Mouse (Mus musculus) left cerebral cortex, adult 18-20 months (tissue): Measurements from ENCODE around the gene Tmem163. TPM values are rescaled to one million over a fixed set of nuclear protein-coding genes. Genes with fewer than 3 reads are reported as not detected.

ENCODE experiments used
- DNase-seq, 2 experiments: peaks; one replicate each; pipeline ENCODE4 v3.0.0; 2021 to 2022; ENCODE audit warnings: low spot score in 2 of 2, mixed read lengths in 1 of 2
- long read RNA-seq, 2 experiments: library from polyadenylated mRNA; stranded (forward); transcript quantifications; one replicate each; pipeline ENCODE4 v2.0.0; 2021
- total RNA-seq, 2 experiments: library from RNA; stranded (reverse); gene quantifications; 2 replicates each; pipeline ENCODE4 v1.2.3; 2021

Gene Tmem163
- total RNA-seq = 10 to 100 TPM; 16.5 to 16.6 TPM
- long read RNA-seq, experiment 1, transcript Tmem163-205 (8 exons, 3,488 nt) = major isoform, 32 of 34 reads
- long read RNA-seq, experiment 1, partial matches to known transcripts = 1 of 34 reads
- long read RNA-seq, experiment 1, other reads (novel, unspliced or antisense) = 1 of 34 reads
- long read RNA-seq, experiment 2, transcript Tmem163-205 (8 exons, 3,488 nt) = major isoform, 29 of 31 reads
- long read RNA-seq, experiment 2, partial matches to known transcripts = 0 of 31 reads
- long read RNA-seq, experiment 2, other reads (novel, unspliced or antisense) = 2 of 31 reads

GRCm38 (mm10) chr1:127679498-127680133 is at the start of gene Tmem163:
Gene Tmem163, minus strand, starts transcription at chr1:127679548.
- DNase-seq = peak; percentile 20 to 38

GRCm38 (mm10) chr1:127729096-127729495 is 49.7 kb upstream of the Tmem163 start, which contains the start of gene Acmsd:
Gene Acmsd, plus strand, starts transcription at chr1:127729413.
- DNase-seq = no peak

- DNase-seq = no peak
Measured at GRCm38 (mm10) chr1:127723596-127723995, 44.2 kb upstream of the Tmem163 start.

- no peak for DNase-seq
Measured at GRCm38 (mm10) chr1:127718290-127718689, 38.9 kb upstream of the Tmem163 start.

- peak in 1 of 2 experiments; percentile 16 for DNase-seq
Measured at GRCm38 (mm10) chr1:127716441-127716840, 37.1 kb upstream of the Tmem163 start.

GRCm38 (mm10) chr1:127706269-127706668 is 26.9 kb upstream of the Tmem163 start:
- DNase-seq = no peak

GRCm38 (mm10) chr1:127702187-127702586 is 22.8 kb upstream of the Tmem163 start:
- no peak for DNase-seq

- no peak for DNase-seq
Measured at GRCm38 (mm10) chr1:127696533-127696932, 17.2 kb upstream of the Tmem163 start.

- no peak for DNase-seq
Measured at GRCm38 (mm10) chr1:127677661-127678580, 1.4 kb downstream of the Tmem163 start.

GRCm38 (mm10) chr1:127677131-127677631 is 2.2 kb downstream of the Tmem163 start:
- DNase-seq = no peak

- DNase-seq = no peak
Measured at GRCm38 (mm10) chr1:127676516-127677099, 2.7 kb downstream of the Tmem163 start.

GRCm38 (mm10) chr1:127676116-127676515 is 3.2 kb downstream of the Tmem163 start:
- DNase-seq = peak; percentile 19 to 22

GRCm38 (mm10) chr1:127675253-127675652 is 4.1 kb downstream of the Tmem163 start:
- no peak for DNase-seq

GRCm38 (mm10) chr1:127673221-127674050 is 5.9 kb downstream of the Tmem163 start:
- no peak for DNase-seq

GRCm38 (mm10) chr1:127668161-127668560 is 11.2 kb downstream of the Tmem163 start:
- DNase-seq = no peak

GRCm38 (mm10) chr1:127667110-127667860 is 12.1 kb downstream of the Tmem163 start:
- DNase-seq = no peak

- no peak for DNase-seq
Measured at GRCm38 (mm10) chr1:127666221-127666620, 13.1 kb downstream of the Tmem163 start.

GRCm38 (mm10) chr1:127662385-127663068 is 16.8 kb downstream of the Tmem163 start:
- DNase-seq = no peak
